Mouse (Mus musculus) urinary bladder, postnatal 4 days (tissue): ENCODE data around the gene Dusp16.

ENCODE experiments used
- DNase-seq, 2 experiments: peaks; one replicate each; pipeline ENCODE4 v3.0.0; 2021 to 2022; ENCODE audit warnings: low spot score in 2 of 2

The Dusp16 gene

GRCm38 (mm10) chr6:134743568-134743967 is 48.9 kb downstream of the Dusp16 start:
- DNase-seq: no peak

- DNase-seq: no peak
Measured at GRCm38 (mm10) chr6:134736853-134737252, 55.6 kb downstream of the Dusp16 start.

- peak in 1 of 2 experiments; percentile 6 for DNase-seq
Measured at GRCm38 (mm10) chr6:134733800-134734221, 58.6 kb downstream of the Dusp16 start.

- peak in 1 of 2 experiments; percentile 0 for DNase-seq
Measured at GRCm38 (mm10) chr6:134732813-134733212, 59.6 kb downstream of the Dusp16 start.

GRCm38 (mm10) chr6:134730978-134731377 is 61.4 kb downstream of the Dusp16 start:
- DNase-seq: no peak

GRCm38 (mm10) chr6:134725406-134725805 is 67.0 kb downstream of the Dusp16 start:
- DNase-seq: no peak

- DNase-seq: no peak
Measured at GRCm38 (mm10) chr6:134723833-134724553, 68.4 kb downstream of the Dusp16 start.

- no peak for DNase-seq
Measured at GRCm38 (mm10) chr6:134723326-134723725, 69.1 kb downstream of the Dusp16 start.

- DNase-seq: no peak
Measured at GRCm38 (mm10) chr6:134722906-134723305, 69.5 kb downstream of the Dusp16 start.

GRCm38 (mm10) chr6:134721729-134722269 is 70.6 kb downstream of the Dusp16 start:
- DNase-seq: no peak

- DNase-seq: no peak
Measured at GRCm38 (mm10) chr6:134720150-134720549, 72.3 kb downstream of the Dusp16 start.

- DNase-seq: no peak
Measured at GRCm38 (mm10) chr6:134719156-134719555, 73.3 kb downstream of the Dusp16 start.

- no peak for DNase-seq
Measured at GRCm38 (mm10) chr6:134718668-134719065, 73.8 kb downstream of the Dusp16 start.

- DNase-seq: no peak
Measured at GRCm38 (mm10) chr6:134717886-134718667, 74.3 kb downstream of the Dusp16 start.

GRCm38 (mm10) chr6:134716168-134716587 is 76.2 kb downstream of the Dusp16 start:
- no peak for DNase-seq

- no peak for DNase-seq
Measured at GRCm38 (mm10) chr6:134713897-134714296, 78.5 kb downstream of the Dusp16 start.

- DNase-seq: no peak
Measured at GRCm38 (mm10) chr6:134713321-134713720, 79.1 kb downstream of the Dusp16 start.

GRCm38 (mm10) chr6:134710020-134710419 is 82.4 kb downstream of the Dusp16 start:
- no peak for DNase-seq

- no peak for DNase-seq
Measured at GRCm38 (mm10) chr6:134706467-134706866, 86.0 kb downstream of the Dusp16 start.

- DNase-seq: no peak
Measured at GRCm38 (mm10) chr6:134703053-134703690, 89.3 kb downstream of the Dusp16 start.

- no peak for DNase-seq
Measured at GRCm38 (mm10) chr6:134702184-134702583, 90.2 kb downstream of the Dusp16 start.

GRCm38 (mm10) chr6:134701211-134701602 is 91.2 kb downstream of the Dusp16 start:
- no peak for DNase-seq
